Mouse (Mus musculus) NIH3T3 (cell line): ENCODE data around the gene Etv6.

ENCODE experiments used
- DNase-seq: peaks from one replicate; pipeline ENCODE4 v3.0.0-alpha.2; 2012; ENCODE audit warnings: low read depth

The Etv6 gene

DNA sequence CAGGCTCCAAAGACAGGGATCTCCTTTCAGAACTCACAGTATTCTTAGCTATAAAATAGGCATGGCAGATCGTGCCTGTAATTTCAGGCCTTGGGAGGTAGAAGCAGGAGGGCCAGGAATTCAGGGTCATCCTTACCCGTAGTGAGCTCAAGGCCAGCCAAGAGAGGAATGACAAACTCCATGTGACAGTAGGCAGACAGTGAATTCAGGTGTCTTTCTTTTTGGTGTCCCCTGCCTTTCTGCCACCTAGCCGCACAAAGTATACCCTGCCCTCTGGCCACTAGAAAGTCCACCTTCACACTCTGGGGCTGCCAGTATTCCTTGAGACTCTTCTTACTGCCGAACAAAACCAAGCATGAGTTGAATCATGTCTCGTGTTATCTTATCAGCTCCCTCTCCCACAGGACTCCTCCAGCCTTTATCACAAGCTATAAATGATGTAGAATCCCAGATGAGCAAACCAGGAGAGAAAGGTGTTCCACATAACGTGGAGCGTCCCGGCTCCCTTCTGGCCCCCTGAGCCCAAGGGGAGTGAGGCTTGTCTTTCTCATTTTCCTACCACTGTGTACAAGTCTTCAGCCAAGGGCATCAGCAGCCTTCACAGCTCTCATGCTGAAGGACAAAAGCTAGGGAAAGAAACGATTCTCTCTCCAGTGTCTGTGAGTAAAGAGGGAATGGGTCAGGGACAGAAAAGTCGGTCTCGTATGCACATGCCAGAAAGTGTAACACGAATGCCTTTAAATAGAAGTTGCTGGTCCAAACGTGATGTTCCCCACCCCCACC lies 175.4 kb downstream of the Etv6 start:
- no peak for DNase-seq

- DNase-seq, result no peak
These were observed 175.9 kb downstream of the Etv6 start for GRCm38 (mm10) chr6:134211458-134211776.

- peak; percentile 21 for DNase-seq
These were observed 182.2 kb downstream of the Etv6 start for GRCm38 (mm10) chr6:134217747-134218146.

- no peak for DNase-seq
These were observed 182.9 kb downstream of the Etv6 start for GRCm38 (mm10) chr6:134218441-134218840.

GRCm38 (mm10) chr6:134219358-134219757 lies 183.9 kb downstream of the Etv6 start:
- DNase-seq, result no peak

DNA sequence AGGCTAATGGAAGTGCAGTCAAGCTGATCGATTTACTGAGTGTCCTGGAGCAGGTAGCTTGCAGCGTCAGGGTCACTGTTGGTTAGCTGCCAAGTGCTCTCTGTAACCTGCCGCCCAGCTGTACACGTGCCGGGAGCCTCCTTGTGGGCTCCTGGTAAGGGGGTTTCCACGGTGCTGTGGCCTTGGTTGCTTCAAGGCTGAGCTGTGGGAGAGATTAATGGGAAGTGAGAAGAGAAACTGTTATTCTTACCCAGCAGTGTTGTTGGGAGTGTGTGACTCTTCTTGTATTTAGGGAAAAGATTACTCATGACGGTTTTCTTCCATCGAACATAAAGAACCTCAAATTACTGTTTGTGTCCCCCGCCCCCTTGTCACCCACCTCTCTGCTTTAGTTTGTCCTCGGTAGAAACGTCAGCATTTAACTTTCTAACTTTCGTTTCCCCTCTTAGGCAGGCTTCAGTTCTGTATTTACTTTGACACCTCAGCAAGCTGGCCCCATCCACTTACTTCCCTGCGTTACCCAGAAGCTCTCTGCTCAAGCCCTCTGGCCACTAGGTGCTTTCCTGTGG lies 184.8 kb downstream of the Etv6 start:
- no peak for DNase-seq

GRCm38 (mm10) chr6:134222248-134222929 lies 186.9 kb downstream of the Etv6 start:
- DNase-seq, result peak; percentile 48

GRCm38 (mm10) chr6:134225564-134225963 lies 190.1 kb downstream of the Etv6 start:
- no peak for DNase-seq

GRCm38 (mm10) chr6:134226349-134227169 lies 191.1 kb downstream of the Etv6 start:
- DNase-seq, result no peak

DNA sequence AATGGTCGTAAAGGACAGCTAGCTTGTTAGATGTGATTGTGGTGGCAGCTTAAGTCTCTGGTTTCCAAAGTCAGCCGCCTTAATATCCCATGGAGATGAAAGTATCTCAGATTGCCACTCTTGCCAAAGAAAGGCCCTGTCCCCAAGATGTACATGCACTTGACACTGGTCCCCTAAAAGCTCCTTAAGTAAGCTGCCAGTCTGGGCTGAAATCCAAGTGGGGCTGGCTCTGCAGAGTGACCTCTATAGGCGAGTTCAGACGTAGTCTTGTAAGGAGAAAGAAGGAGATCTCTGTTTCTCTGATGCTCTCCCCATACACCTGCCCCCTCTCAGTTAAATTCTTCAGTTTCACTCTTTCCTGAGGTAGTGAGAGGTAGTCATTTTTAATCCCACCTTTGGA lies 200.8 kb downstream of the Etv6 start:
- DNase-seq, result no peak

DNA sequence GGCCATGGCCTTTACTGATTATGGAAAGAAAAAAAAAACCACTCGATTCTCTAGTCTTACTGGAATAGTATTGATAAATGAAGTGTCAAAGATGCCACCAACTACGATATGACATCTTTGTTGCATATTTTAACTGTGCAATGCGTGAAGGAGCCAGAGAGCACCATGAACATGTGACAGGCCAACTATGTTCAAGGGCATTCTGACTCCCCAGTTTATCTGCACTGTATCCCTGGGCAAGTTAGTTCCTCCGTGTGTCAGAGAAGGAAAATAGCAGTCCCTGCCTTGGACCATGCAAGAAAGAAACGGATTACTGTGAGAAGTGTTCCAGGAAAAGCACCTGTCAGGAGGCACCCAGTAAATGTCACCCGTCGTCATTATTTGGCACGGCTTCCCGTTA lies 203.0 kb downstream of the Etv6 start:
- no peak for DNase-seq

DNA sequence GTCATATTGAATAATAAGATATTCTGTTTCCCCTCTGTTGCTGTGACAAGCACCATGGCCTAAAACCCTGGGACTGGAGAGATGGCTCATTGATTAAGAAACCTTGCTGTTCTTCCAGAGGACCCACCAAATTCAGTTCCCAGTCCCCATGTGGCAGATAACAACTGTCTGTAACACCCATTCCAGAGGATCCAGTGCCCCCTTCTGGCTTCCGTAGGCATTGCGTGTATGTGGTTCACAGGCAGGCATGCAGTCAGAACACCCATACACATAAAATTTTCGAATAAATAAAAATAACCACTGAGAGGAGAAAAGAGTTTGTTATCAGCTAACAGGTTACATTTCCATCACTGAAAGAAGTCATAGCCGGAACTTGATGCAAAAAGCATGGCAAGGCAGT lies 205.5 kb downstream of the Etv6 start:
- DNase-seq, result peak; percentile 38

DNA sequence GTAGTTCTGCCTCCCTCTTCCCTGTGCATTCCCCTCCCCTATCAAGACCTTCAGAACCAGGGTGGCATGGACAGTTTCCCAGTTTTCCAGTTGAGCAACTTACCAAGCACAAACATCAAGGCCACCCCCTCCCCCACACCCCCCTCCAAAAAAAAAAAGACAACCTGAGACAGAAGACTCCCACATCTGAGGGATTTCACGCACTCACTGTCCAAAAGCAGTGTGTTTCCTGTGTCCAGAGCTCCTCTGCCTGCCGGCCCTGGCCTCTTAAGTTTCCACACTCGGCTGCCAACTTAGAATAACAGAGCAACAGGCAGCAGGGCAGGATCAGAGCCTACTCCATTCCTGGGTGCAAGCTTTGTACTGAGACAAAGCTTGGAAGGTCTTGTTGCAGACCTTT lies 207.6 kb downstream of the Etv6 start:
- DNase-seq, result peak; percentile 24

- no peak for DNase-seq
These were observed 208.0 kb downstream of the Etv6 start for GRCm38 (mm10) chr6:134243546-134243945.

DNA sequence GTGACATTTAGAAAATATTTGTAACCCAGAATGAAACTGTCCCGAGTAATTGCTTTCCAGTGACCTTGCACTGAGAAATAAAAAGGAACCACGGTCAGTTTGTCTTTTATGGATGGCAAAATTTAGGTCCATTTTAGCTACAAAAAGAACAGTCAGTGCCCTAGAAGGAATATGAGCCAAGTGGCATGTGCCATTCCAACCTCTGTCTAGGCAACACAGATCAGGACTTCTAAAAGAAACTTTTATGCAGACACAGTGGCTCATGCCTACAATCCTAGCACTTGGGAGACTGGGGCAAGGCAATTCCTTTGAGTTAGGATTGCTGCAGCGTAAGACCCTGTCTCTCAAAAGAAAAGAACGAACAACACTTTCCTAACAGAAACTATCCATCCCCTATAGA lies 208.6 kb downstream of the Etv6 start:
- no peak for DNase-seq

- DNase-seq, result no peak
These were observed 210.6 kb downstream of the Etv6 start for GRCm38 (mm10) chr6:134246109-134246508.

DNA sequence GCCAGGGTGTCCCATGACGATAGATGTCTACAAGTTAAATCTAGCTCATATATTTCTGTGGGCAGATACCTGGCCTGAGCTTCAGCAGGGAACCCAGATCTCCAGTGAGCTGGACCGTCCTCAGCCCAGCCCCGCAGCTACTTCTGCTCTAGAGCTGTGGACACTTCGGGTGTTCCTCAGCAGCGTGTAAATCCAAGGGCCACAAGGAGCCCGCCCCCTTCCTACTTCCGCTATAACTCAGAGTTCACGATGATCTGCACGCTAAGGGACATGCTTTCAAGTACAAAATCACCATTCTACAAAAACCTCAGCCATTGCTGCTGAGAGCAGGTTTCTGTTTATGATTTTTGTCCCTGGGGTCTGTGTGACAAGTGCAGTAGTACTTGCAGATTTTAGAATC lies 211.8 kb downstream of the Etv6 start:
- DNase-seq, result no peak

DNA sequence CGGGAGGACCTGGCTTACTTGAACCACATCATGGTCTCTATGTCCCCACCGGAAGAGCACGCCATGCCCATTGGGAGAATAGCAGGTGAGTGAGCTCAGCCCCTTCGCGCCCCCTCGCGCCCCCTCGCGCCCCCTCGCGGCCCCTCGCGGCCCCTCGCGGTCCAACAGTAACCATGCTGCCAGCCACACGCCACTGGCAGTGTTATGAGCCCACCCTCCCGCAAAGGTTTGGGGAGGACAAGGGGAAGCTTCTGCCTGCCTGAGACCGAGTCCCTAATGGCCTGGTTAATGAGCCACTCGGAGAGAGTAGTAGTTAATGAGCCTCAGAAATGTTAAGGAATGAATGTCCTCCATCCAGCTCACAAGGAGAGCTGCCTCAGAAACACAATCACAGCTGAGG lies 213.2 kb downstream of the Etv6 start:
- DNase-seq, result no peak

- no peak for DNase-seq
These were observed 215.3 kb downstream of the Etv6 start for GRCm38 (mm10) chr6:134250764-134251163.

DNA sequence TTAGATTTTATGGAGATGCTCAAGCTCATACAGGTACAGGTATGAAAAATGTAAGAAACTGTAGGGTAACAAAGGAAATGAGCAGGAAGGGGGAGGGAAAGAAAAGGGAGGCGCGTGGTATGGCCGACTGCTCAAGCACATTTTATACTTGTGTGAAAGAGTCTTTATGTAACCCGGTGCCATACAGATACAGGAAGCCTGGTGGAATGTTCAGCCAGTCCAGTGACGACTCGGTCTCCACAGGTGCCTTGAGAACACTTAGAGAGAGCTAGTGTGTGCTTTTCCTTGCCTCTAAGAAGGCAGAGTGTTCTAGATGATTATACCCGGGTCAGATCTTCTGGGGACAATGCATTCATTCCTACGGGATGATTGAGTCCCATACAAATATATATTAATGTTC lies 215.9 kb downstream of the Etv6 start:
- DNase-seq, result no peak

GRCm38 (mm10) chr6:134252081-134252755 lies 216.7 kb downstream of the Etv6 start:
- DNase-seq, result no peak

GRCm38 (mm10) chr6:134256369-134256768 lies 220.9 kb downstream of the Etv6 start:
- DNase-seq, result no peak
